Mouse (Mus musculus) heart, postnatal 0 days (tissue): ENCODE data around the gene Shc3. TPM values are rescaled to one million over a fixed set of nuclear protein-coding genes. Genes with fewer than 3 reads are reported as not detected.

ENCODE experiments used
- ATAC-seq: fragments of 200-750 bp; cut with Nextera tagmentation; 2 replicates; pipeline ENCODE4 v1.8.0; 2017; ENCODE audit warnings: low read depth, moderate number of reproducible peaks, moderate library complexity; ENCODE audit not compliant: insufficient read depth
- DNase-seq: peaks from one replicate; pipeline ENCODE4 v3.0.0-alpha.2; 2016; ENCODE audit warnings: low spot score
- H3K27ac ChIP-seq: fragments of 300-500 bp; sonication (generic); 2 replicates; pipeline ENCODE4 v1.5.1; 2014; ENCODE audit warnings: low read depth, mild to moderate bottlenecking
- H3K27me3 ChIP-seq: fragments of 300-500 bp; sonication (generic); 2 replicates; pipeline ENCODE4 v1.6.1; 2014; ENCODE audit warnings: low read length, mixed read lengths; ENCODE audit not compliant: control insufficient read depth, insufficient read depth
- H3K36me3 ChIP-seq: fragments of 300-500 bp; sonication (generic); replicated peaks from 2 replicates; pipeline ENCODE4 v1.6.1; 2014; ENCODE audit warnings: low read length, mixed read lengths; ENCODE audit not compliant: control insufficient read depth, insufficient read depth
- H3K4me1 ChIP-seq: fragments of 300-500 bp; sonication (generic); 2 replicates; pipeline ENCODE4 v1.6.1; 2014; ENCODE audit warnings: antibody characterized with exemption; ENCODE audit not compliant: control insufficient read depth, insufficient read depth
- H3K4me2 ChIP-seq: fragments of 300-500 bp; sonication (generic); 2 replicates; pipeline ENCODE4 v1.6.1; 2014; ENCODE audit warnings: low read depth, mild to moderate bottlenecking, low read length, moderate library complexity
- H3K4me3 ChIP-seq: fragments of 300-500 bp; sonication (generic); 2 replicates; pipeline ENCODE4 v1.5.1; 2014; ENCODE audit warnings: low read depth, low read length
- H3K9ac ChIP-seq: fragments of 300-500 bp; sonication (generic); replicated peaks from 2 replicates; pipeline ENCODE4 v1.6.1; 2014; ENCODE audit warnings: low read depth, low read length, mixed read lengths
- H3K9me3 ChIP-seq: fragments of 300-500 bp; sonication (generic); replicated peaks from 2 replicates; pipeline ENCODE4 v1.6.1; 2016; ENCODE audit warnings: low read length; ENCODE audit not compliant: control insufficient read depth
- CTCF ChIP-seq: IDR thresholded peaks from 2 replicates; pipeline ENCODE4 v1.5.1; 2016; ENCODE audit warnings: antibody characterized with exemption, control low read depth, low read depth
- EP300 ChIP-seq: IDR thresholded peaks from 2 replicates; pipeline ENCODE4 v1.6.1; 2016; ENCODE audit warnings: antibody characterized with exemption, low read depth
- WGBS: fragments of 180-500 bp; shearing (Covaris S2); extraction: QIAGEN DNeasy Blood & Tissue Kit; methylation state at CpG from one replicate; pipeline ENCODE4 v1.1.7; 2014; 5-methylcytosine and 5-hydroxymethylcytosine counted together
- polyA plus RNA-seq: library from polyadenylated mRNA; unstranded; fragments of >200 nt; fragmentation: Nextera tagmentation; extraction: Ambion mirVana; gene quantifications from 2 replicates; pipeline ENCODE4 v1.2.1, GENCODE M21; 2015
- total RNA-seq: library from RNA; depleted of rRNA; stranded (reverse); fragments of >200 nt; gene quantifications from 2 replicates; pipeline ENCODE4 v1.2.3, GENCODE M21; 2014; ENCODE audit warnings: low replicate concordance

Gene Shc3
- total and polyA plus RNA-seq, 2 experiments from 2014 or later = 0.12 to 2.1 TPM

GRCm38 (mm10) chr13:51588005-51588404 is 18.8 kb upstream of the Shc3 start:
- H3K27ac ChIP-seq = no peak overlapping the region
- H3K4me2 ChIP-seq = peak overlapping the region; percentile 30; the same call in 1 of the 2 replicates
- ATAC-seq = no peak
- H3K27me3 ChIP-seq = no peaks in the 10 kb centered on the region
- no peaks in the 10 kb centered on the region for H3K4me1 ChIP-seq
- WGBS = 21% methylated on average over 4 of the region's 4 CpGs
- DNase-seq = peak; percentile 51
- H3K9me3 ChIP-seq = peaks cover 2% of the 10 kb centered on the region; the same call in 1 of the 2 replicates
- no peak for TF ChIP-seq CTCF
- TF ChIP-seq EP300 = no peak
- H3K4me3 ChIP-seq = no peak overlapping the region
- no peaks in the 10 kb centered on the region for H3K36me3 ChIP-seq
- H3K9ac ChIP-seq = no peak overlapping the region

GRCm38 (mm10) chr13:51582204-51582603 is 13.0 kb upstream of the Shc3 start:
- Histone ChIP-seq H3K9ac (no peak overlapping the region), H3K27ac (no peak overlapping the region), H3K36me3 (no peaks in the 10 kb centered on the region), H3K27me3 (no peaks in the 10 kb centered on the region), H3K4me2 (no peak overlapping the region), H3K4me3 (no peak overlapping the region), H3K4me1 (peaks cover 3% of the 10 kb centered on the region; the same call in 1 of the 2 replicates), H3K9me3 (peaks cover 2% of the 10 kb centered on the region; the same call in 1 of the 2 replicates)
- TF ChIP-seq EP300 (no peak), CTCF (no peak)
- ATAC-seq (peak; percentile 60; the same call in 1 of the 2 replicates), DNase-seq (no peak)
- 35% methylated on average over 2 of the region's 2 CpGs for WGBS

DNA sequence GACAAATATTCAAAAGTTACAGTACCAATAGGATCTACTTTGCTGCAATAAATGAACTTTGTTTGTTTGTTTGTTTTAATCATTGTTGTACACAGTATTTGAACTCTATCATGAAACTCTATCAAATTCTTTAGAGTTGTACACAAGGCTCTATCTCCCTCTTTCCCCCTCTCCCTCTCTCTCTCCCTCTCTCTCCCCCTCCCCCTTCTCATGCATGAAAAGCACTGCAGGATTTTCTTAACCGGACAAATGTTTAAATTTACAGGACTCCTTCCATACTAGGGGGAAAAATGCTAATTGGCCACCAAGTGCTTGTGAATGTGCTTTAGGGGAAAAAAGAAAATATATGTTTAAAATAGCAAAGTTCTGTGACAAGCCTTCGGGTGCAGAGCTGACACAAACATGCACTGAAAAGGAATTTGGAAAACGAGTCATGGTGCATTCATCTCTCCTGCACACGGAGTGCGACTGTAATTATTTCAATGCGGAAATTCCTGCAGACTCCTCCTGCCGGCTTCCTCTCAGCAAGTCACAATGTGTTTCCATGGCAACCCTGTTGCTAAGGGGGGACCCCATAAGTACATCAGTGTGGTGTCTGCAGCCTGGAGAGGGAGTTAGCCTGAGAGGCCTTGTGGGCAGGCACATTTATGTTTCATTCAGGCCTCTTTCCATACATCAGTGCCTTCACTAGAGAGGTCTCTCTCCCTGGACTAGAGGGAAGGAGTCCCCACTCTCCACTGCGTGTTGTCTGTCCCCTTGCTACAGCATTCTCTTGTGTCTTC is 11.2 kb upstream of the Shc3 start:
- H3K27me3 ChIP-seq = no peaks in the 10 kb centered on the region
- H3K4me2 ChIP-seq = no peak overlapping the region
- DNase-seq = no peak
- no peak overlapping the region for H3K9ac ChIP-seq
- TF ChIP-seq CTCF = no peak
- no peak for TF ChIP-seq EP300
- H3K36me3 ChIP-seq = no peaks in the 10 kb centered on the region
- no peak for ATAC-seq
- WGBS = 23% methylated on average over 8 of the region's 8 CpGs
- H3K4me1 ChIP-seq = peaks cover 3% of the 10 kb centered on the region; the same call in 1 of the 2 replicates
- no peak overlapping the region for H3K4me3 ChIP-seq
- no peak overlapping the region for H3K27ac ChIP-seq
- no peaks in the 10 kb centered on the region; the same call in 1 of the 2 replicates for H3K9me3 ChIP-seq

- peak; percentile 45 for DNase-seq
- 29% methylated on average over 11 of the region's 11 CpGs for WGBS
- ATAC-seq = peak; percentile 82
- peak overlapping the region; percentile 43; the same call in 1 of the 2 replicates for H3K27ac ChIP-seq
- no peaks in the 10 kb centered on the region for H3K36me3 ChIP-seq
- no peaks in the 10 kb centered on the region for H3K9me3 ChIP-seq
- no peak overlapping the region for H3K9ac ChIP-seq
- H3K4me2 ChIP-seq = no peak overlapping the region
- H3K4me3 ChIP-seq = no peak overlapping the region
- H3K27me3 ChIP-seq = no peaks in the 10 kb centered on the region
- TF ChIP-seq EP300 = no peak
- peaks cover 11% of the 10 kb centered on the region; the same call in 1 of the 2 replicates for H3K4me1 ChIP-seq
Observed at GRCm38 (mm10) chr13:51573849-51574248, 4.6 kb upstream of the Shc3 start.

- Histone ChIP-seq H3K9ac (no peak overlapping the region), H3K4me2 (peak overlapping the region; percentile 71), H3K36me3 (no peaks in the 10 kb centered on the region), H3K27me3 (peaks cover 36% of the 10 kb centered on the region), H3K4me3 (no peak overlapping the region; the same call in 1 of the 2 replicates), H3K9me3 (no peaks in the 10 kb centered on the region), H3K27ac (no peak overlapping the region), H3K4me1 (peaks cover 20% of the 10 kb centered on the region; the same call in 1 of the 2 replicates)
- no peak for DNase-seq
- no peak for ATAC-seq
- TF ChIP-seq CTCF = no peak
- TF ChIP-seq EP300 = no peak
- WGBS = 4% methylated on average over 9 of the region's 9 CpGs
Observed at GRCm38 (mm10) chr13:51570111-51570510, 892 bp upstream of the Shc3 start.
